11 mouse cellular contexts compared by ENCODE assay signal in genomic region chr4:47670476-47670875, GRCm38 (mm10).
A peak's percentile ranks its signal among the peaks of the same experiment; 100 is the strongest.
DNase-seq lines count a peak whose midpoint lies in the region; ATAC-seq and TF ChIP-seq lines count a peak whose summit lies in the region.
"Had no signal": no experiment of that assay in that cellular context is flagged by ENCODE, and none has a peak within 500 bp of the region (broad histone marks: within the 10 kb centered on the region; RNA-seq: fewer than 3 reads in every experiment).

No protein-coding gene starts in this region.

- DNase-seq in intestine, embryonic 14.5 days (ENCODE audit: low spot score): peak; percentile 34
- DNase-seq in gastrocnemius, adult 2 months: peak; percentile 87
- DNase-seq in kidney, postnatal 4 days: no peak
- no peak for DNase-seq in layer of hippocampus, adult 9-10 months (ENCODE audit: low spot score)
- DNase-seq in right cerebral cortex, postnatal 10 days (ENCODE audit: low spot score in 2 of 2): no peak
- DNase-seq: kidney, adult 18-20 months; left cerebral cortex, postnatal 4 days had no signal

- H3K27me3 ChIP-seq in intestine, embryonic 14.5 days (replicated peaks; ENCODE audit: control insufficient read depth, insufficient read depth, low read length): no peaks in the 10 kb centered on the region
- H3K27me3 ChIP-seq in intestine, embryonic 15.5 days (replicated peaks): no peaks in the 10 kb centered on the region
- peaks cover 4% of the 10 kb centered on the region for H3K27me3 ChIP-seq in heart, embryonic 11.5 days (ENCODE audit: control insufficient read depth, insufficient read depth, low read length)
- H3K27me3 ChIP-seq in myocyte (ENCODE audit: control insufficient read depth, insufficient read depth, insufficient read length): no peaks in the 10 kb centered on the region
- H3K27me3 ChIP-seq: megakaryocyte, embryonic 14.5 days had no signal

- no peaks in the 10 kb centered on the region for H3K79me2 ChIP-seq in myocyte (ENCODE audit: control insufficient read depth, insufficient read depth)

- intact Hi-C loops in gastrocnemius, adult 2 months (cut with DNase I): loop anchor here (1.0 to 5.0 kb wide), 4 partner anchors 66 to 372 kb away; no protein-coding TSS in a partner anchor

- WGBS in intestine, embryonic 14.5 days: 63% methylated on average over 3 of the region's 3 CpGs
- WGBS in intestine, embryonic 15.5 days: 67% methylated on average over 3 of the region's 3 CpGs
- WGBS in heart, embryonic 11.5 days (ENCODE audit: insufficient replicate concordance): 28% methylated on average over 3 of the region's 3 CpGs

- no peak overlapping the region for H3K9ac ChIP-seq in intestine, embryonic 14.5 days (ENCODE audit: low read length)
- no peak overlapping the region for H3K9ac ChIP-seq in intestine, embryonic 15.5 days
- H3K9ac ChIP-seq in heart, embryonic 11.5 days (ENCODE audit: low read depth, low read length): no peak overlapping the region

- H3K36me3 ChIP-seq in intestine, embryonic 14.5 days (ENCODE audit: control insufficient read depth, insufficient read depth, low read length): no peaks in the 10 kb centered on the region
- no peaks in the 10 kb centered on the region for H3K36me3 ChIP-seq in intestine, embryonic 15.5 days
- no peaks in the 10 kb centered on the region for H3K36me3 ChIP-seq in heart, embryonic 11.5 days (ENCODE audit: control insufficient read depth, insufficient read depth, low read length)
- H3K36me3 ChIP-seq in myocyte (ENCODE audit: control insufficient read depth, insufficient read depth): no peaks in the 10 kb centered on the region

- no peak overlapping the region for H3K4me3 ChIP-seq in intestine, embryonic 14.5 days (ENCODE audit: low read depth, low read length)
- H3K4me3 ChIP-seq in intestine, embryonic 15.5 days (replicated peaks): no peak overlapping the region
- peak overlapping the region; percentile 64 for H3K4me3 ChIP-seq in gastrocnemius, adult 2 months
- no peak overlapping the region for H3K4me3 ChIP-seq in heart, embryonic 11.5 days (ENCODE audit: low read depth, low read length)
- no peak overlapping the region for H3K4me3 ChIP-seq in myocyte
- H3K4me3 ChIP-seq: megakaryocyte, embryonic 14.5 days had no signal

- H3ac ChIP-seq in myocyte (ENCODE audit: control insufficient read depth, insufficient read length): no peak overlapping the region

- TF ChIP-seq POLR2A in myocyte (IDR thresholded peaks at IDR 0.05; ENCODE audit: insufficient read length, low read depth): no peak

- H3K27ac ChIP-seq in intestine, embryonic 14.5 days (ENCODE audit: low read depth): no peak overlapping the region
- no peak overlapping the region for H3K27ac ChIP-seq in intestine, embryonic 15.5 days
- H3K27ac ChIP-seq in gastrocnemius, adult 2 months: peak overlapping the region; percentile 93
- H3K27ac ChIP-seq in heart, embryonic 11.5 days (ENCODE audit: low read depth, low read length): no peak overlapping the region

- no peak for ATAC-seq in intestine, embryonic 14.5 days (replicated peaks; ENCODE audit: low FRiP score, low TSS enrichment, low read depth)
- no peak for ATAC-seq in intestine, embryonic 15.5 days
- 0 out of 2 replicates have a peak, but pooled peaks have one; percentile 42 for ATAC-seq in heart, embryonic 11.5 days (replicated peaks; ENCODE audit: insufficient number of reproducible peaks, low FRiP score, low TSS enrichment)

- TF ChIP-seq CTCF in gastrocnemius, adult 2 months (IDR thresholded peaks at IDR 0.05): no peak

- H3K4me1 ChIP-seq in intestine, embryonic 14.5 days (replicated peaks; ENCODE audit: control insufficient read depth, insufficient read depth, low read length): no peaks in the 10 kb centered on the region
- H3K4me1 ChIP-seq in intestine, embryonic 15.5 days (replicated peaks): no peaks in the 10 kb centered on the region
- H3K4me1 ChIP-seq in heart, embryonic 11.5 days (ENCODE audit: control insufficient read depth, insufficient read depth, low read length): 0 out of 2 replicates have a peak, but pooled peaks cover 5% of the 10 kb centered on the region
- H3K4me1 ChIP-seq: megakaryocyte, embryonic 14.5 days had no signal

- H3K9me3 ChIP-seq in intestine, embryonic 14.5 days (ENCODE audit: control insufficient read depth, low read length): no peaks in the 10 kb centered on the region
- H3K9me3 ChIP-seq in intestine, embryonic 15.5 days: no peaks in the 10 kb centered on the region
- no peaks in the 10 kb centered on the region for H3K9me3 ChIP-seq in heart, embryonic 11.5 days (replicated peaks; ENCODE audit: control insufficient read depth, low read length)

- no peak overlapping the region for H3K4me2 ChIP-seq in intestine, embryonic 14.5 days (ENCODE audit: low read length)
- no peak overlapping the region for H3K4me2 ChIP-seq in intestine, embryonic 15.5 days (replicated peaks)
- no peak overlapping the region for H3K4me2 ChIP-seq in heart, embryonic 11.5 days
- H3K4me2 ChIP-seq in myocyte (ENCODE audit: low read depth): peak overlapping the region; percentile 27

TF ChIP-seq in myocyte, 11 proteins besides CTCF, POLR2A, EP300 and RAD21:
- no peak for TF ChIP-seq E2F4 (IDR thresholded peaks at IDR 0.05; ENCODE audit: insufficient read depth)
- TF ChIP-seq USF1 (IDR thresholded peaks at IDR 0.05; ENCODE audit: low read depth): no peak
- peak in 2 of 3 experiments; percentile 85 to 95 for TF ChIP-seq MYOG (IDR thresholded peaks at IDR 0.05; ENCODE audit: control insufficient read depth in 1 of 3, insufficient read depth in 1 of 3, insufficient read length in 2 of 3, low read depth in 2 of 3)
- TF ChIP-seq REST (IDR thresholded peaks at IDR 0.05; ENCODE audit: insufficient read depth, insufficient read length): no peak
- no peak for TF ChIP-seq CEBPB (IDR thresholded peaks at IDR 0.05; ENCODE audit: insufficient read depth, poor library complexity, severe bottlenecking)
- no peak for TF ChIP-seq MAX (IDR thresholded peaks at IDR 0.05; ENCODE audit: low read depth)
- peak; percentile 86 for TF ChIP-seq TCF12 (IDR thresholded peaks at IDR 0.05; ENCODE audit: insufficient read depth, poor library complexity, severe bottlenecking)
- no peak for TF ChIP-seq SRF (IDR thresholded peaks at IDR 0.05; ENCODE audit: control insufficient read depth, insufficient read length, low read depth)
- TF ChIP-seq POLR2AphosphoS2 (IDR thresholded peaks at IDR 0.05; ENCODE audit: insufficient read length, low read depth): no peak
- TF ChIP-seq MYOD1 (IDR thresholded peaks at IDR 0.05; ENCODE audit: control insufficient read depth in 1 of 3, insufficient read length in 2 of 3, low read depth in 2 of 3): peak; percentile 26 to 97 (median 78)
- peak; percentile 90 for TF ChIP-seq TCF3 (IDR thresholded peaks at IDR 0.05; ENCODE audit: insufficient read length, low read depth)
TF ChIP-seq in myocyte: peak in this region for 4.

Comparison
In these comparisons a context has a peak if more than half of its experiments do, and no peak if none do; other contexts are left out.
1. DNase-seq: peak in intestine, embryonic 14.5 days (single experiment) and gastrocnemius, adult 2 months (single experiment); none in kidney, postnatal 4 days (0 of 2), layer of hippocampus, adult 9-10 months (single experiment) and right cerebral cortex, postnatal 10 days (0 of 2).